Mouse (Mus musculus): ENCODE measurements around the gene Skil. TPM values are rescaled to one million over a fixed set of nuclear protein-coding genes. Genes with fewer than 3 reads are reported as not detected.
A peak's percentile ranks its signal among the peaks of the same experiment; 100 is the strongest.

Skil gene
- polyA plus RNA-seq, 1 experiment: 7.7 TPM

- H3K4me1 ChIP-seq (ENCODE audit: control insufficient read depth, insufficient read depth, low read length): peaks cover 3% of the 10 kb centered on the region; the same call in 1 of the 2 replicates
- WGBS: 93% methylated on average over 14 of the region's 14 CpGs
- no peak for DNase-seq
- H3K27me3 ChIP-seq (replicated peaks; ENCODE audit: control insufficient read depth, insufficient read depth, low read length): no peaks in the 10 kb centered on the region
- TF ChIP-seq POLR2A (IDR thresholded peaks at IDR 0.05; ENCODE audit: low read depth, low read length): no peak
- no peak for TF ChIP-seq CTCF (conservative IDR thresholded peaks at IDR 0.05; ENCODE audit: insufficient read depth, insufficient read length, low read depth, low read length)
- no peaks in the 10 kb centered on the region for H3K36me3 ChIP-seq (ENCODE audit: control insufficient read depth, insufficient read depth, low read length)
- H3K4me3 ChIP-seq (ENCODE audit: insufficient read depth, low read depth, low read length): no peak overlapping the region
- H3K27ac ChIP-seq (ENCODE audit: insufficient read depth, low read depth, low read length): no peak overlapping the region
Observed at GRCm38 (mm10) chr3:31071804-31072203, 23.1 kb upstream of the Skil start.

- Histone ChIP-seq H3K4me3 (ENCODE audit: insufficient read depth, low read depth, low read length) (no peak overlapping the region), H3K36me3 (ENCODE audit: control insufficient read depth, insufficient read depth, low read length) (no peaks in the 10 kb centered on the region), H3K27me3 (replicated peaks; ENCODE audit: control insufficient read depth, insufficient read depth, low read length) (no peaks in the 10 kb centered on the region), H3K27ac (ENCODE audit: insufficient read depth, low read depth, low read length) (no peak overlapping the region), H3K4me1 (ENCODE audit: control insufficient read depth, insufficient read depth, low read length) (peaks cover 7% of the 10 kb centered on the region; the same call in 1 of the 2 replicates)
- DNase-seq: peak; percentile 86
- 41% methylated on average over 11 of the region's 11 CpGs for whole genome bisulfite sequencing
- TF ChIP-seq POLR2A (IDR thresholded peaks at IDR 0.05; ENCODE audit: low read depth, low read length) (no peak), CTCF (conservative IDR thresholded peaks at IDR 0.05; ENCODE audit: insufficient read depth, insufficient read length, low read depth, low read length) (0 out of 2 replicates have a peak, but pooled peaks have one; percentile 17)
Observed at GRCm38 (mm10) chr3:31075808-31076207, 19.1 kb upstream of the Skil start.

- H3K27me3 ChIP-seq (replicated peaks; ENCODE audit: control insufficient read depth, insufficient read depth, low read length): no peaks in the 10 kb centered on the region
- H3K4me1 ChIP-seq (ENCODE audit: control insufficient read depth, insufficient read depth, low read length): peaks cover 7% of the 10 kb centered on the region; the same call in 1 of the 2 replicates
- WGBS: 62% methylated on average over 6 of the region's 6 CpGs
- no peak overlapping the region for H3K4me3 ChIP-seq (ENCODE audit: insufficient read depth, low read depth, low read length)
- peak; percentile 70 for DNase-seq
- no peaks in the 10 kb centered on the region for H3K36me3 ChIP-seq (ENCODE audit: control insufficient read depth, insufficient read depth, low read length)
- H3K27ac ChIP-seq (ENCODE audit: insufficient read depth, low read depth, low read length): peak overlapping the region; percentile 40; the same call in 1 of the 2 replicates
- no peak for TF ChIP-seq POLR2A (IDR thresholded peaks at IDR 0.05; ENCODE audit: low read depth, low read length)
- no peak for TF ChIP-seq CTCF (conservative IDR thresholded peaks at IDR 0.05; ENCODE audit: insufficient read depth, insufficient read length, low read depth, low read length)
Observed at GRCm38 (mm10) chr3:31077068-31077703, 17.7 kb upstream of the Skil start.

- Histone ChIP-seq H3K27ac (ENCODE audit: insufficient read depth, low read depth, low read length) (no peak overlapping the region), H3K27me3 (replicated peaks; ENCODE audit: control insufficient read depth, insufficient read depth, low read length) (no peaks in the 10 kb centered on the region), H3K4me1 (ENCODE audit: control insufficient read depth, insufficient read depth, low read length) (peaks cover 9% of the 10 kb centered on the region; the same call in 1 of the 2 replicates), H3K36me3 (ENCODE audit: control insufficient read depth, insufficient read depth, low read length) (no peaks in the 10 kb centered on the region), H3K4me3 (ENCODE audit: insufficient read depth, low read depth, low read length) (no peak overlapping the region)
- 46% methylated on average over 10 of the region's 10 CpGs for WGBS
- TF ChIP-seq CTCF (conservative IDR thresholded peaks at IDR 0.05; ENCODE audit: insufficient read depth, insufficient read length, low read depth, low read length) (no peak), POLR2A (IDR thresholded peaks at IDR 0.05; ENCODE audit: low read depth, low read length) (no peak)
- peak; percentile 36 for DNase-seq
Observed at GRCm38 (mm10) chr3:31079450-31079849, 15.4 kb upstream of the Skil start.

DNA sequence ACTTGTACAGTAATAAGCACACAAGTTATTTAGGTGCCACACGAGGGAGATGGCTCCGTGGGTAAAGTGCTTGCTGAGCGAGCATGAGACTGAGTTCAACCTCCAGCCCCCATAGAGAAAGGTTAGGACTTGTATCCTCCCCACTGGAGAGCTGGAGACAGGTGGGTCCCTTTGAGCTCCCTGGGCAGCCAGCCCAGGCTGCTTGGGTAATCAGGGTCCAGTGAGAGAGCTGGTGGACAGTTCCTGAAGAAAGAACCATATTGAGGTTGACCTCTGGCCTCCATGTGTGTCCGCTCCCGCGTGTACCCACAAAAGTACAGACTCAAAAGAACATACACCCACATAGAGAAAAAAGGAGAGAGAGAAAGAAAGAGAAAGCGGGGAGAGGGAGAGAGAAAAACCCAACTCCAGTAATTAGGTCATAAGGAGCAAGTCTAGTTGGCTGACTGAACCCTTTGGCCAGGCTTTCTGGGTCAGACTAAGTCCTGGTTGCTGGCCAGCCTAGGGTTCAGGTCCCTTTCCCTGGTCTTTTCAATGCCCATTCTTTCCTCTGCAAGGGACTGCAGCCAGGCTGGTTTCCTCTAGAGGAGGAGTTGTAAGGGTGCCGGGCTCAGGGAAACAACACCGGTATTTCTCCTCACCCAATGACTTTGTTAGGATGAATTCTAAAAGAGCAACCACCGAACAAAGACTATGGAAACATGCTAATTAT is 13.9 kb upstream of the Skil start:
- DNase-seq: peak; percentile 79
- H3K4me1 ChIP-seq (ENCODE audit: control insufficient read depth, insufficient read depth, low read length): peaks cover 9% of the 10 kb centered on the region; the same call in 1 of the 2 replicates
- no peak for TF ChIP-seq POLR2A (IDR thresholded peaks at IDR 0.05; ENCODE audit: low read depth, low read length)
- no peak for TF ChIP-seq CTCF (conservative IDR thresholded peaks at IDR 0.05; ENCODE audit: insufficient read depth, insufficient read length, low read depth, low read length)
- WGBS: 52% methylated on average over 10 of the region's 10 CpGs
- H3K4me3 ChIP-seq (ENCODE audit: insufficient read depth, low read depth, low read length): no peak overlapping the region
- no peaks in the 10 kb centered on the region for H3K27me3 ChIP-seq (replicated peaks; ENCODE audit: control insufficient read depth, insufficient read depth, low read length)
- H3K27ac ChIP-seq (ENCODE audit: insufficient read depth, low read depth, low read length): no peak overlapping the region
- H3K36me3 ChIP-seq (ENCODE audit: control insufficient read depth, insufficient read depth, low read length): no peaks in the 10 kb centered on the region

GRCm38 (mm10) chr3:31082838-31083506 is 11.9 kb upstream of the Skil start:
- no peak for DNase-seq
- WGBS: 83% methylated on average over 12 of the region's 13 CpGs
- Histone ChIP-seq H3K27me3 (replicated peaks; ENCODE audit: control insufficient read depth, insufficient read depth, low read length) (no peaks in the 10 kb centered on the region), H3K36me3 (ENCODE audit: control insufficient read depth, insufficient read depth, low read length) (no peaks in the 10 kb centered on the region), H3K4me3 (ENCODE audit: insufficient read depth, low read depth, low read length) (no peak overlapping the region), H3K27ac (ENCODE audit: insufficient read depth, low read depth, low read length) (no peak overlapping the region), H3K4me1 (ENCODE audit: control insufficient read depth, insufficient read depth, low read length) (peaks cover 2% of the 10 kb centered on the region; the same call in 1 of the 2 replicates)
- TF ChIP-seq CTCF (conservative IDR thresholded peaks at IDR 0.05; ENCODE audit: insufficient read depth, insufficient read length, low read depth, low read length) (no peak), POLR2A (IDR thresholded peaks at IDR 0.05; ENCODE audit: low read depth, low read length) (no peak)
